Mouse (Mus musculus): ENCODE data around the gene Nckap1l. TPM values are rescaled to one million over a fixed set of nuclear protein-coding genes. Genes with fewer than 3 reads are reported as not detected.
A peak's percentile ranks its signal among the peaks of the same experiment; 100 is the strongest.

The Nckap1l gene
- polyA plus RNA-seq, 1 experiment from 2014 or later = 3.6 TPM

- WGBS = 4% methylated on average over 5 of the region's 5 CpGs
- H3K4me3 ChIP-seq = no peak overlapping the region
- no peak overlapping the region for H3K9ac ChIP-seq
- no peak overlapping the region for H3K27ac ChIP-seq
- H3K4me1 ChIP-seq = no peaks in the 10 kb centered on the region
- peaks cover 18% of the 10 kb centered on the region for H3K27me3 ChIP-seq
- no peaks in the 10 kb centered on the region for H3K36me3 ChIP-seq
- no peaks in the 10 kb centered on the region for H3K9me3 ChIP-seq
- H3K4me2 ChIP-seq = no peak overlapping the region
- ATAC-seq (ENCODE audit: borderline replicate concordance, extremely low read depth, low FRiP score, low TSS enrichment) = 0 out of 2 replicates have a peak, but pooled peaks have one; percentile 50
Measured at GRCm38 (mm10) chr15:103530372-103530771, 76.8 kb downstream of the Nckap1l start.

- ATAC-seq (ENCODE audit: borderline replicate concordance, extremely low read depth, low FRiP score, low TSS enrichment) = no peak
- peaks cover 54% of the 10 kb centered on the region for H3K27me3 ChIP-seq
- no peak overlapping the region for H3K27ac ChIP-seq
- H3K4me2 ChIP-seq = no peak overlapping the region
- peaks cover 7% of the 10 kb centered on the region for H3K4me1 ChIP-seq
- no peak overlapping the region for H3K4me3 ChIP-seq
- H3K9ac ChIP-seq = no peak overlapping the region
- H3K9me3 ChIP-seq = no peaks in the 10 kb centered on the region
- no peaks in the 10 kb centered on the region for H3K36me3 ChIP-seq
- WGBS = 77% methylated on average over 7 of the region's 7 CpGs
Measured at GRCm38 (mm10) chr15:103534054-103534620, 80.5 kb downstream of the Nckap1l start.

- ATAC-seq (ENCODE audit: borderline replicate concordance, extremely low read depth, low FRiP score, low TSS enrichment) = no peak
- Histone ChIP-seq H3K27ac (no peak overlapping the region), H3K4me2 (no peak overlapping the region), H3K4me1 (peaks cover 7% of the 10 kb centered on the region), H3K4me3 (no peak overlapping the region), H3K36me3 (no peaks in the 10 kb centered on the region), H3K27me3 (peaks cover 61% of the 10 kb centered on the region), H3K9ac (no peak overlapping the region), H3K9me3 (no peaks in the 10 kb centered on the region)
- 84% methylated on average over 2 of the region's 2 CpGs for WGBS
Measured at GRCm38 (mm10) chr15:103535030-103535429, 81.4 kb downstream of the Nckap1l start.

DNA sequence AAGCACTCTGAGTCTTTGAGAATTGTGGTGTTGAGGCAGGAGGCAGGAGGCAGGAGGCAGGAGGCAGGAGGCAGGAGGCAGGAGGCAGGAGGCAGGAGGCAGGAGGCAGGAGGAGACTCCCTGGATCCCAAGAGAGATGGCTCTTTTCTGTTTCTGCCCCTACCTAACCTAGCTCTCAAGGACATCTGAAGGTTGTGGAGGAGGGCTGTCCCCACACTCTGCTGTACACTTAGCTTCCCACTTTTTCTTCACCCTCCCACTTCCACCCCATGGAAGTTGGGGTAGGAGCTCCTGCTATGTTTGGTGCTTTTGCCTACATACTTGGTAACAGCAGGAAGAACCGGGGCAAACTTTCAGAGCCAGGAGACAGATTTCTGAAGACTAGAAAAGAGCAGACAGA lies 82.2 kb downstream of the Nckap1l start:
- Histone ChIP-seq H3K9me3 (no peaks in the 10 kb centered on the region), H3K9ac (no peak overlapping the region), H3K27ac (no peak overlapping the region), H3K4me3 (no peak overlapping the region), H3K4me1 (peaks cover 7% of the 10 kb centered on the region), H3K27me3 (peaks cover 64% of the 10 kb centered on the region), H3K4me2 (no peak overlapping the region), H3K36me3 (no peaks in the 10 kb centered on the region)
- ATAC-seq (ENCODE audit: borderline replicate concordance, extremely low read depth, low FRiP score, low TSS enrichment) = no peak
- 65% methylated on average over 1 of the region's 1 CpGs for WGBS

- Histone ChIP-seq H3K27me3 (peaks cover 64% of the 10 kb centered on the region), H3K4me2 (peak overlapping the region; percentile 93), H3K9me3 (no peaks in the 10 kb centered on the region), H3K27ac (no peak overlapping the region), H3K36me3 (no peaks in the 10 kb centered on the region), H3K4me3 (no peak overlapping the region), H3K9ac (no peak overlapping the region), H3K4me1 (peaks cover 7% of the 10 kb centered on the region)
- no peak for ATAC-seq (ENCODE audit: borderline replicate concordance, extremely low read depth, low FRiP score, low TSS enrichment)
- 45% methylated on average over 2 of the region's 2 CpGs for WGBS
Measured at GRCm38 (mm10) chr15:103536456-103536855, 82.9 kb downstream of the Nckap1l start.

GRCm38 (mm10) chr15:103537011-103537821 lies 83.6 kb downstream of the Nckap1l start:
- 1% methylated on average over 37 of the region's 37 CpGs for WGBS
- peak; percentile 58 for ATAC-seq (ENCODE audit: borderline replicate concordance, extremely low read depth, low FRiP score, low TSS enrichment)
- Histone ChIP-seq H3K4me3 (peak overlapping the region; percentile 59), H3K9me3 (no peaks in the 10 kb centered on the region), H3K27me3 (peaks cover 64% of the 10 kb centered on the region), H3K4me1 (peaks cover 7% of the 10 kb centered on the region), H3K9ac (peak overlapping the region; percentile 56), H3K27ac (no peak overlapping the region), H3K4me2 (peak overlapping the region; percentile 93), H3K36me3 (no peaks in the 10 kb centered on the region)

DNA sequence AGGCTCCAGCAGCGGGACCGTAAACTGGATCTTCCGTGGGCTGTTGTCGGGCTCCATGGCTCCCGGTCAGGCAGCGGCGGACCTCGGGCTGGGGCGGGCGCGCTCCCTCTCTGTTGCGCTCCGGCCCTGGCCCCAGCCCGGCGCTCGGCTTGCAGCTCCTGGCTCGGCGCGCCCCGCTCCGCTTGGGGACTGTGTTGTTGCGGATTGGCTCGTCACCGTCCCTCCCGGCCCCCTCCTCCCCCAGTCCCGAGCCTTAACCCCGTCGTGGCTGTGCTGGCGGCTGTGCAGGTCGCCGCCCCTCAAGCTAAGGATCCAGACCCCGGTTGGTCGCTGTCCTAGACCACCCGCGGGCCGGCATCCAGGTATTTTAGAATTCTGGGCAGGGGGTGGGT lies 84.2 kb downstream of the Nckap1l start, which contains the start of gene Ppp1r1a:
Gene Ppp1r1a, minus strand, starts transcription at position 182 of the 392 bp plus-strand sequence.
- Histone ChIP-seq H3K4me2 (peak within 1 kb of the TSS; percentile 93), H3K4me3 (peak within 1 kb of the TSS; percentile 59), H3K27ac (no peak within 1 kb of the TSS), H3K4me1 (peaks cover 7% of the 10 kb centered on the region), H3K36me3 (no peaks in the 10 kb centered on the region), H3K9ac (peak within 1 kb of the TSS; percentile 56), H3K27me3 (peaks cover 64% of the 10 kb centered on the region), H3K9me3 (no peaks in the 10 kb centered on the region)
- peak; percentile 84; the same call in 1 of the 2 replicates for ATAC-seq (ENCODE audit: borderline replicate concordance, extremely low read depth, low FRiP score, low TSS enrichment)
- under 1% methylated on average over 36 of the region's 36 CpGs for WGBS

DNA sequence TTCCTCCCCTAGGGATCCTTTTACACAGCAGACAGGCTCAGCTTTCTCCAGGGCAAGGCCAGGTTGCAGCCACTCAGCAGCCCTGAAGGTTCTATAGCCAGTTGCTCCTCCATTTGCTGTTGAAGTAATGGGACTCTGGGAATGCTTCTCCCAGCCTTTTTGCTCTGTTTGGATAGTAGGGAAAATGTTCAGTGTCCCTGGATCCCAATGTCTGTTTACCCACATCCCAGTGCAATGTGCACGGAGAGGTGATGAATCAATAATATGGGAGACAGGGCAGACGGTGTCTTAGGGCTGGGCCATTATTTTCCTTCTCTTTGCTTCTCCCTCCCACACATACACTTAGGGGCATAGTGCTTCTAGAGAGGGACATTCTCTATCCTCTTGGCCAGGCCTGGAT lies 85.7 kb downstream of the Nckap1l start:
- H3K4me3 ChIP-seq = no peak overlapping the region
- no peaks in the 10 kb centered on the region for H3K9me3 ChIP-seq
- peaks cover 7% of the 10 kb centered on the region for H3K4me1 ChIP-seq
- 43% methylated on average over 2 of the region's 2 CpGs for WGBS
- ATAC-seq (ENCODE audit: borderline replicate concordance, extremely low read depth, low FRiP score, low TSS enrichment) = no peak
- H3K36me3 ChIP-seq = no peaks in the 10 kb centered on the region
- no peak overlapping the region for H3K4me2 ChIP-seq
- H3K9ac ChIP-seq = no peak overlapping the region
- H3K27ac ChIP-seq = no peak overlapping the region
- peaks cover 57% of the 10 kb centered on the region for H3K27me3 ChIP-seq

GRCm38 (mm10) chr15:103540646-103541045 lies 87.1 kb downstream of the Nckap1l start:
- Histone ChIP-seq H3K27ac (no peak overlapping the region), H3K9me3 (no peaks in the 10 kb centered on the region), H3K4me1 (peaks cover 7% of the 10 kb centered on the region), H3K4me2 (no peak overlapping the region), H3K4me3 (no peak overlapping the region), H3K36me3 (no peaks in the 10 kb centered on the region), H3K27me3 (peaks cover 43% of the 10 kb centered on the region), H3K9ac (no peak overlapping the region)
- WGBS = 53% methylated on average over 1 of the region's 1 CpGs
- no peak for ATAC-seq (ENCODE audit: borderline replicate concordance, extremely low read depth, low FRiP score, low TSS enrichment)

DNA sequence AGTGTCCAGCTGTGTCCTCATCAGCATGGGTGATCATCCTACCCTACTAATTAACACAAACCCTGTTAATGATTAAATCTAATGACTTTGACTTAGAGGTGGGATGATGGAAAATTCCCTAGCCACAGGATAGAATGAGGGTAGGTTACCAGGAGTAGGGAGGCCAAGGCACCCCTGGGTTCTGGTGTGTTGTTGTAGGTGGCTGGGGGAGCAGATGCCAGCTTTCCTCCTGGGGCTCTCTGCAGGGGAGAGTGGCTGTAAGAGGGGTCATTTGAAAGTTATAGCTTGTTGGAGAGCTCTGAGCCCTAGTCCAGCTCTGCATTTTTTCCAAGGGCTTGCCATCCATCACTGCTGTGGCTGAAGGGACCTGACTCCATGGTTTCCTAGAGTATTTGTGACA lies 88.9 kb downstream of the Nckap1l start:
- H3K27ac ChIP-seq = no peak overlapping the region
- H3K4me1 ChIP-seq = no peaks in the 10 kb centered on the region
- no peaks in the 10 kb centered on the region for H3K9me3 ChIP-seq
- no peaks in the 10 kb centered on the region for H3K36me3 ChIP-seq
- H3K4me3 ChIP-seq = no peak overlapping the region
- no peak for ATAC-seq (ENCODE audit: borderline replicate concordance, extremely low read depth, low FRiP score, low TSS enrichment)
- H3K9ac ChIP-seq = no peak overlapping the region
- H3K4me2 ChIP-seq = no peak overlapping the region
- H3K27me3 ChIP-seq = peaks cover 26% of the 10 kb centered on the region

- Histone ChIP-seq H3K27me3 (no peaks in the 10 kb centered on the region), H3K36me3 (no peaks in the 10 kb centered on the region), H3K4me2 (no peak overlapping the region), H3K9me3 (no peaks in the 10 kb centered on the region), H3K4me3 (no peak overlapping the region), H3K4me1 (no peaks in the 10 kb centered on the region), H3K9ac (no peak overlapping the region), H3K27ac (no peak overlapping the region)
- ATAC-seq (ENCODE audit: borderline replicate concordance, extremely low read depth, low FRiP score, low TSS enrichment) = no peak
- WGBS = 82% methylated on average over 3 of the region's 3 CpGs
Measured at GRCm38 (mm10) chr15:103547983-103548382, 94.4 kb downstream of the Nckap1l start.
